Mouse (Mus musculus): ENCODE measurements around the gene Cd82.
A peak's percentile ranks its signal among the peaks of the same experiment; 100 is the strongest.

The Cd82 gene

GRCm38 (mm10) chr2:93412101-93412500 is 50.8 kb downstream of the Cd82 start:
- DNase-seq: no peak

GRCm38 (mm10) chr2:93410899-93411570 is 51.9 kb downstream of the Cd82 start:
- peak in 1 of 2 experiments; percentile 29 for DNase-seq

GRCm38 (mm10) chr2:93405017-93405425 is 57.9 kb downstream of the Cd82 start:
- no peak for DNase-seq

GRCm38 (mm10) chr2:93404169-93404568 is 58.8 kb downstream of the Cd82 start:
- no peak for DNase-seq

GRCm38 (mm10) chr2:93403267-93403666 is 59.7 kb downstream of the Cd82 start:
- no peak for DNase-seq

- DNase-seq: no peak
Measured at GRCm38 (mm10) chr2:93391198-93391597, 71.7 kb downstream of the Cd82 start.

- DNase-seq: no peak
Measured at GRCm38 (mm10) chr2:93390170-93390926, 72.6 kb downstream of the Cd82 start.

- DNase-seq: no peak
Measured at GRCm38 (mm10) chr2:93386958-93387357, 76.0 kb downstream of the Cd82 start.

- DNase-seq: no peak
Measured at GRCm38 (mm10) chr2:93383831-93384230, 79.1 kb downstream of the Cd82 start.

- DNase-seq: no peak
Measured at GRCm38 (mm10) chr2:93380680-93381089, 82.3 kb downstream of the Cd82 start.

- DNase-seq: no peak
Measured at GRCm38 (mm10) chr2:93377797-93378196, 85.1 kb downstream of the Cd82 start.

- no peak for DNase-seq
Measured at GRCm38 (mm10) chr2:93377157-93377556, 85.8 kb downstream of the Cd82 start.

GRCm38 (mm10) chr2:93372872-93373271 is 90.1 kb downstream of the Cd82 start:
- DNase-seq: no peak

GRCm38 (mm10) chr2:93372097-93372571 is 90.8 kb downstream of the Cd82 start:
- DNase-seq: no peak

Measured in B cell, adult 2 months (primary cell).